Mouse (Mus musculus) testis, postnatal 14 days (tissue): ENCODE data around the gene Gpnmb.

Experiments
- DNase-seq: peaks from one replicate; pipeline ENCODE4 v3.0.0; 2021; ENCODE audit warnings: low spot score

Gpnmb gene

DNA sequence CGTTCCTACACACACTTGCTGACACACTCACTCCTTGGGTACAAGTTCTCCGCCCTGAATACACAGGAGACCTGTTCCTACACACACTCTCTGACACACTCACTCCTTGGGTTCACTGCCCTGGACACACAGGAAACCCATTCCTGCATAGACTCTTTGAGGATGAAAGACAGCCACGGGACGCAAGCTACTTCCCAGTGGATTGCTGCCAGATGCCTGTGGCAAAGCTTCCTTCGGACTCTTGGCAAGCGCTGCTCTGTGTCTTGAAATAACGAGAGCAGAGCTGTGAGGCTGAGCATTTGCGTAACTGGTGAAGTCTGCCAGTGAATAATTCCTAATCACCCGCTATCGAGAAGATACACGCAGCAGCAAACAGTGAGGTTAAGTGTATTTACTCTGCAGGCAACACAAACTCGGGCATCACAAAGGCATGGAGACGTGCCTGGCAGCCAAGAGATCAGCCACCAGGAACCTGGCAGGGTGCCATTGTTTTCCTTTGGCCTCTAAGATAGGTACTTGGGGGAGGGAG is 60.7 kb downstream of the Gpnmb start:
- DNase-seq, result peak; percentile 64

GRCm38 (mm10) chr6:49097596-49098110 is 61.3 kb downstream of the Gpnmb start:
- DNase-seq, result no peak

DNA sequence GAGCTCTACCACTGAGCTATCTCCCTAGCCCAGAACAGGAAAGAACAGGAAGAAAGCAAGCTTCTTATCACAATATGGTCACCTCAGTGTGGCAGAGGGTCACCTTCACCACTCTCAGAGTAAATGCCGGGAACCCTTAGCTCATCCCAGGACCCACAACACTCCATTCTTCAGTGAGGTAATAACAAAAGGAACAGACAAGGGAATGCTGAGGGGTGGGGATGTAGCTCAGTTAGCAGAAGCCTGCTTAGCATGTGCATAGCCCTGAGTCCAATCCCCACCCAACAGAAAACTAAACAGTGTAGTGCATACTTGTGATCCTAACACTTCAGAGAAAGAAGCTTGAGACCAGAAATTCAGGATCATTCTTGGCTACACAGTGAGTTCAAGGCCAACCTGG is 62.7 kb downstream of the Gpnmb start:
- no peak for DNase-seq

GRCm38 (mm10) chr6:49106746-49107500 is 70.6 kb downstream of the Gpnmb start:
- DNase-seq, result no peak

DNA sequence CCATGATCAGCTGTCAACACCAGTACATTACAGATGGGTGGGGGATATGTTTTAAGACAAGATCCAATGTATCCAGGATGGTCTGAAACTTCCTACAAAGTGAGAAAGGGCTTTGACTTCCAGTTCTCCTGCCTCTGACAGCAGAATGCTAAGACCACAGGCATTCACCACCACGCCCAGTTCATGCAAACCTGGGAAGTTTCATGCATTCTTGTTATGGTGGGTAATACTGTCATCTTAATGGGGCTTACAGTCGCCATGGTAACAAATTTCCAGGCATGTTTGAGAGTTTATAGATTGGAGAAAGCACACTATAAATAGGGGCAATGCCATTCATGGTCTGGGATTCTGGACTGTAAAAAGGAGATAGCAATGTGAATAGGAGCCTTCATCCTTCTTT is 72.8 kb downstream of the Gpnmb start:
- DNase-seq, result no peak

DNA sequence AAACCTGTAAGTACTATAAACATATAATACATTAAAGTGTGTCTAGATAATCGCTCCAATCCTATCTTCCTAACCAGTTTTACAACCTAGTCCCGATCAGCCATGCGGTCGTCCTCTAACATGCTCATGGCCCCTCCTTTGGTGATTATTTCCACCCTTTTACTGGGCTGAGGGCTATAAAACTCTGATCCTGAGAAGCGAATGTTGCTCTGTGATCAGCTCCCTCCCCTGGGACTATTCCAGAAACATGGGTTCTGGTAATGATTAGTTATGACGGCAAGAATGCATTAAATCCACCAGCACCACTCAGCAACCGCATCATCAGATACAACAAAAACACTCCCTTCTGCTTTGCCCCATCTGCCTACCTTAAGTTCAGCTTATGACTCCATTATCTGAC is 77.5 kb downstream of the Gpnmb start:
- no peak for DNase-seq

DNA sequence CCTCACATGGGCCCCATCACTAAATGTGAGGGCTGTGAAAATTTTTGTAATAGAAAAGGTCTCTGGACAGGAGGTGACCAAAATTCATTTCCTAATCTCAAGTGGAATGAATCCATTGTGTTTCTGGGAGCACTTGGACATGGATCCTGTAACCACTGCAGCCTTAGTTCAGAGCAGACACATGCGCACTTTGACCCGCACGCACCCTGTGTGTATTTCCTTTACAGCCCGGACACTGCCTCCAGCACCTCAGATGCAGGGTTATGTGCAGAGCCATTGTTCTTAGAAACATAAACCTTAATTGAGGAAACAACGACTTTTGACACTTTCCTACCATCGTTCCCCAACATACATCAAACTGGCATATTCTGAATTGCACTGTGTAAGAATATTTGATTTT is 78.1 kb downstream of the Gpnmb start:
- no peak for DNase-seq

DNA sequence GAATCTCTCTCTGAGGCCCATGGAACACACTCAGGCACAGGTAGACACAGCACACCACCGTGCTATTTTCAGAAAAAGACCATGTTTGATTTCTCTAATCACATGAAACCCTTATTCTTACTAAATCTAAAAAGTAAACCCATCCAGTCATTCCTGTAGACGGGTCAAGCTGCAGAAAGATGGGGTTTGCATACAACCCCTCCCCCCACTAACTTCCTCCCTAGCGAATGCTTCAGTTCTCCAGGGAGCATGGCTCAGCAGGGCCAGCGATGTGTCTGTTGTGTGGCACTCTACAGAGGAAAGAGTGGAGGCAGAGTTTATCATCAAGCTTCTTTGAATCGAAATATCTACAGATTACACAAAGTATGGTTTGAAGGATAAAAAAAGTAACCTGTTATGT is 79.2 kb downstream of the Gpnmb start:
- no peak for DNase-seq

DNA sequence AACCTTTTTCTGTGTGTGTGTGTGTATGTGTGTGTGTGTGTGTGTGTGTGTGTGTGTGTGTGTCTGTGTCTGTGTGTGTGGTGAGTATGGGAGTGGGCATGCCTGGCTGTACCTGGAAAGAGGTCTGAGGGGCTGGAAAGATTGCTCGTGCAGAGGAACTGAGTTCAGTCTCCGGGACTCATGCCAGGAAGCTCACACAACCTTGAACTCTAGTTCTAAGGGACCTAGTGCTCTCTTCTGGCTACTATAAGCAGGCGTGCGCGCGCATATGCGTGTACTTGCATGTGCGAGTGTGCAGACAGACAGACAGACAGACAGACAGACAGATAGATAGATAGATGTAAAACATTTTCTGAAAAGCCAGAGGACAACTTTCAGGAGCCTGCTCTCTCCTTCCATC is 79.9 kb downstream of the Gpnmb start:
- peak; percentile 21 for DNase-seq

DNA sequence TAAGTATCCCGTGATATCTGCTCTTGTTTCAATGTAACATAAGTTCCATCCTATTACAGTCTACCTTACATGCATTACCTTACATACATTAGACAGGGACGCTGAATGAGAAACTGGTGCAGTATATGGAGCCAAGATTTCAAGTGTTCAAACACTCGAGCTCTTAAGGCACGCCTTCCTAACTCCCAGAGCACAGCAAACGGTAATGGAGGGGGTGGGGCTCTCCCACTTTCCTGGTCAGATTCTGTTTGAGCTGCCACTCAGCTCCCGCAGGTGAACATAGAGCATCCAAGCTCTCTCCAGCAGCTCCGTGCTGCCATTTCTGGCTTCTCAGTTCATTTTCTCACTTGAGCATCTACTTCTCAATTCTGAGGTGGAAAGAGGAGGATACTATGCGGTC is 82.1 kb downstream of the Gpnmb start:
- no peak for DNase-seq

- no peak for DNase-seq
Observed at GRCm38 (mm10) chr6:49119462-49120135, 83.3 kb downstream of the Gpnmb start.

- DNase-seq, result no peak
Observed at GRCm38 (mm10) chr6:49120370-49120769, 84.0 kb downstream of the Gpnmb start.
